Mouse (Mus musculus) intestine, embryonic 15.5 days (tissue): Measurements from ENCODE around the gene Neil3. TPM values are rescaled to one million over a fixed set of nuclear protein-coding genes. Genes with fewer than 3 reads are reported as not detected.

Experiments used
- polyA plus RNA-seq: library from polyadenylated mRNA; unstranded; fragments of >200 nt; fragmentation: Nextera tagmentation; extraction: Ambion mirVana; gene quantifications from 2 replicates; pipeline ENCODE4 v1.2.1, GENCODE M21; 2015

Neil3 gene
- polyA plus RNA-seq, 1 experiment from 2014 or later, result 23.5 TPM

Other genes with a start within 250 kb of the Neil3 start
- 45.3 and 46.7 TPM in 2 replicates for gene Aga, start 127.3 kb downstream of the Neil3 start, polyA plus RNA-seq